Mouse (Mus musculus): ENCODE data around the gene Gpc1. TPM values are rescaled to one million over a fixed set of nuclear protein-coding genes. Genes with fewer than 3 reads are reported as not detected.

The Gpc1 gene
- polyA plus RNA-seq, 1 experiment, result 64.8 TPM

DNA sequence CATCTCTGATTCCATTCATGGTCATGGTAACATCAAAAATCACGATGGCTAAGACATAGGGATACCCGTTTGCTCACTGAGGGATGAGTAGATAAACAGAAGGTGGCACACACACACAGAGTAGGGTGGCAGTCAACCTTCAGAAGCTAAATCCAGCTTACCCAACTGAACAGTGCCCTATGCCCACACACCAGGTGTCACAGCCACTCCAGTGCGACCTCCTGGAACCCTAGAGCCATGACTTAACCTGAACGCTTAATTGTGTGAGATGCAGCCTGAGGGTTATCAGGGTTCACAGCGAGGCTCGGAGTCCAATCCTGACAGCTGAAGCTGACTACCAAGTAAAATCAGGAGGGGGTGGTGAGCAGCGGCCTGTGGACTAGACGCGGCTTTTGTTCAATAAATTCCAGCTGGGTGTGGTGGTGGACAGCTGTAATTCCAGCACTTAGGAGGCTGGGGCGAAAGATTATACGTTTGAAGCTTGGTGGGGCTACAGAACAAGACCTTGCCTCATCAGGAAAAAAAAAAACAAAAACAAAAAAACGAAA is 46.1 kb downstream of the Gpc1 start:
- no peak for DNase-seq (ENCODE audit: extremely low spot score in 1 of 2, low spot score in 1 of 2)

DNA sequence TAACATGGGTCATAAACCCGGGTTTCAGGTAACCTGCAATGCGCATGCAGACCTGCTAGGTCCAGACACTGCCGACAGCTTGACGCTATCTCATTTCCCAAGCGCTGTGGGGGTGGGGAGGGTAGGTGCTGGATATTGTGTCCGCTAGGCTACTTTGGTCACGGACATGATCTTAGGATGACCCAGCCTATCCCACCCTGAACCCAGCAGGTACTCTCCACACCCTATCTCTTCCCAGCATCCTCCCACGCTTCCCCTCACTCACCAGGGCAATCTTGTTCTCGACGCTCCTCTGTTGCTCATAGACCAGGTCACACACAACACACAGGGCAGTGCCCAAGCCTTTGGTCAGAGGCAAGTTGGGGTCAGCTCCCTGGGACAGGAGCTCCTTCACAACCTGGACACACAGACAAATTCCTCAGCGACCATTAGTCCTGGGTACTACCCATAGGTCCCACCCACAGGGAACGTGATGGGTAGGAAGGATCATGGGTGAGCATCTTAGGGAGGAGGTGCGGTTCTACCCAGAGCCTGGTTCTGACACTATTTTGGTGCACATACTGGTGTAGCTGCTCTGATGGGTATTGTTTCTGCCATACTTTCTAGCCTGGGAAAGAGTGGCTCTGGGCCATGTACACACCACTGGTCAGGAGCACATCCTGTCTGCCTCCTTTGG is 46.8 kb downstream of the Gpc1 start:
- no peak for DNase-seq (ENCODE audit: extremely low spot score in 1 of 2, low spot score in 1 of 2)

DNA sequence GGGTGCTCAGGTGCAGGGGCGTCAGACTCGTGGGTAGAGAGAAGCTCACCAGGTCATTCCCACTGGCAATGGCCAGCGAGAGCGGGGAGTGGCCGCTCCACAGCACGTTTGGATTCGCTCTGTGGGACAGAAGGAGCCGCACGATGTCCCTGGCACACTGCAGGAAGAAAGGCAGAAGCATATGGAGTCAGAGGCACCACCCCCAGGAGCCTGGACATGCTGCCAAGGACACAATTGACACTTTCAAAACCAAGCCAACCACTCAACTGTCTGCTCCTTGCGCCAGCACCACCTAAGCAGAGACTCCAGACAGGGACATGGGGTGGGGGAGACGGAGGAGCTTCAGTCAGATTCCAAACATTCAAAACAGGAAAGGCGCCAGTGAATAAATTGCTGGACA is 47.8 kb downstream of the Gpc1 start:
- peak; percentile 55 to 63 for DNase-seq (ENCODE audit: extremely low spot score in 1 of 2, low spot score in 1 of 2)

DNA sequence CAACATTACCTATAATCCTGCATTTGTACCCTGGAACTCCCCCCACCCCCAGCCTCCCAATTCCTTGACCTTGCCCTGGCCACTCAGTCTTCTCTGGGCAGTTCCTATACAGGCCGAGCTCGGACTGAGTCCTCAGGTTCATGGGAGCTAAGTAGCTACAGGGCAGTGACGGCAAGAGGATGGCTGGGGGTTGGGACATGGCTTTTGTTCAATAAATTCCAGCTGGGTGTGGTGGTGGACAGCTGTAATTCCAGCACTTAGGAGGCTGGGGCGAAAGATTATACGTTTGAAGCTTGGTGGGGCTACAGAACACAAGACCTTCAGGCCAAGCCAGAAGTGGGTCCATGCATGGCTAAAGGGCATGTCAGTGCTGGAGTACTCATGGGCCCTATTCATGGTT is 48.7 kb downstream of the Gpc1 start:
- no peak for DNase-seq (ENCODE audit: extremely low spot score in 1 of 2, low spot score in 1 of 2)

DNA sequence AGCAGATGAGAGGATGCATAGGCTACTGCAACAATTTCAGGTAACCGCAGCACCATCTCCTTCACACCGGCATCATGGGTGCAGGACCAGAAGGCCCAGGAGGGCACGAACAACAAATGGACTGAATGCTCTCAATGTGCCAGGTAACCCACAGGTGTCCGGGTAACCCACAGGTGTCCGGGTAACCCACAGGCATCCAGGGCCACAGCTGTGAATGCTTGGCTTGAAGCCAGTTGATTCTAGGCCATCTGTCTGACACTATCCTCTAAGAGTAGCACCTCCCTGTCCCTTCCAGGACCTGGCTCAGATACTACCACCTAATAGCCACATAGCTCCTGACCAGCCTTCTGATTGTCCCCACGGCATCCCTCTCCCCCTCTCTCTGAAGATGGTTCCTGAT is 50.5 kb downstream of the Gpc1 start:
- no peak for DNase-seq (ENCODE audit: extremely low spot score in 1 of 2, low spot score in 1 of 2)

DNA sequence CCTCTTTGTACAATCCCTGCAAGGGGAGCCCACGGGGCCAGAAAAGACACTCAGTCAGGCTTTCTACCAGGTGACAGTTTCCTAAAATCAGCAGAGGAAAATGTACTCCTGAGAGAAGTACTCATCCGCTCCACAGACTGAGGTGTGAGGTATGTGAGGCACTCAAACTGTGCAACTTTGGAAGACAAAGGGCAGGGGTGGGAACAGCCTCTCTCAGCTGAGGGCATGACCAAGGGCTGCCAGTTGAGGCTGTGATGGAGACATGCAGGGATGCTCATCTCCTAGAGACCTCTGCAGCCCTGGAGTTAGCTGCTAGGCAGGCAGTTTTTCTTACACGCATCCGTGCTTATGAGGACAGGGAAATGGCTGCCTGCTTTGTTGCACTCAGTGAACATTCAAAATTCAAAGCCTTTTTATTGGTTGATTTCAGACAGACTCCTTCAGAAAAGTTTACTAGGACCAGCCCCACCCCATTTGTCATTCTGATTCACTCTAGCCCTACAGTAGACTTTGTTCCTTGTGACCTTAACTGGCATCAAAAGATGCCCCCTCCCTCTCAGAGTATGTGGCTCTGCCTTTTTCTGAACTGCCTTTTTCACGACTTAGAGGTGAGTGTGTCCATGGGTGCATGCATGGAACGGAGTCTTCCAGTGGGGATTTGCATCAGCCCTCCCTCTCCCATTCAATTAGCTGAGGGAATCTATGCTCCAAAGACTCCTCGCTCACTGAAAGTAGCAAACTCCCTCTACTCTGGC is 57.6 kb downstream of the Gpc1 start:
- no peak for DNase-seq (ENCODE audit: extremely low spot score in 1 of 2, low spot score in 1 of 2)

DNA sequence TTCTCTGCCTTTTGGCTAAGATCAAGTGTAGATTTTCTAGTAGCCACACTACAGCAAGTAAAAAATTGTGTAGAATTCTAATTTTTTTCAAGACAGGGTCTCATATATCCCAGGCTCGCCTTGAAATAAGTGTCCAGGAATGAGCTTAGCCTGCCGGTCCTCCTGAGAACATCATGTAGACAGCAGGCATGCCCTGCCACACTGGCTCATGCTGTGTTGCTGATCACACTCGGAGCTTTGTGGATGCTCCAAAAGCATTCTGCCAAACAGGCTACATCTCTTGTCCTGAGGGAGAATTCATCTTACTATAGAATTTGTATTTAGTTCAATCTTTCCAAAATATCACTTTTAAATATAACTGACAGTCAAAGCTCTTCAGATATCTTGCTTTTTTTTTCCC is 61.3 kb downstream of the Gpc1 start:
- DNase-seq (ENCODE audit: extremely low spot score in 1 of 2, low spot score in 1 of 2), result no peak

DNA sequence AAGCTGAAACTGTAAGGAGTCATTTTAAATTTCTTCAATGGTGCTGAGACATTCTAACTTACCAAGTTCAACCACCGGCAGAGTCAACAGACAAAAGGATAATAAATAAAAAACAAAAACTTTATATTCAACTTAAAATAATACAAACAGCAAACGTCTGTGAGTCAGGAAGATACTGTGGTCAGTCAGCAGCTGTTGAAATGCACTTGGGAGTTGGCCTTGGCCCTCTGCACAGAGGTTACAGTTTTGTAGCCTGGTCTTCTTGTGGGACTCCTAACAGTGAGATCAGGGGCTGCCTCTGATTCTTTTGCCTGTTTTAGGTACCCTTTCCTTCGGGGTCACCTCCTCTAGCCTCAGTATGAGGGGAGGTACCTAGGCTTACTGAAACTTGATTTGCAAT is 62.5 kb downstream of the Gpc1 start:
- DNase-seq (ENCODE audit: extremely low spot score in 1 of 2, low spot score in 1 of 2), result no peak

DNA sequence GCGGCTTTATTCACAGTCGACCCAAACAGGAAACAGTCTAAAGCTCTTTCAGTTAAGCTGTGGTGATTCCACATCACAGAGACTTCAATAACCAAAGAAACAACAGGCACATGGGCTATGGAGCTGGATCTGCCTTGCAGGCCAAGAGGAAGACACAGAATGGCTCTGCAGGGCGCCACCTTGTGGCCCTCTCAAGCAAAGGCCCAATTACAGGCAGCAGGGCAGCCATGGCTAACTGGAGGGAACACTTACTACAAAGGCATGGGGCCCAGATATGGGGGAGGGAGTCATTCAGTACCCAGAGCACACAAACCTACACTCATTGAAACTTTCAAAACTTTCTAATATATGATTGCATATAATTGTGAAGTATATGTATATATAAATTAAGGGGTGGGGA is 63.6 kb downstream of the Gpc1 start:
- peak in 1 of 2 experiments; percentile 90 for DNase-seq (ENCODE audit: extremely low spot score in 1 of 2, low spot score in 1 of 2)

DNA sequence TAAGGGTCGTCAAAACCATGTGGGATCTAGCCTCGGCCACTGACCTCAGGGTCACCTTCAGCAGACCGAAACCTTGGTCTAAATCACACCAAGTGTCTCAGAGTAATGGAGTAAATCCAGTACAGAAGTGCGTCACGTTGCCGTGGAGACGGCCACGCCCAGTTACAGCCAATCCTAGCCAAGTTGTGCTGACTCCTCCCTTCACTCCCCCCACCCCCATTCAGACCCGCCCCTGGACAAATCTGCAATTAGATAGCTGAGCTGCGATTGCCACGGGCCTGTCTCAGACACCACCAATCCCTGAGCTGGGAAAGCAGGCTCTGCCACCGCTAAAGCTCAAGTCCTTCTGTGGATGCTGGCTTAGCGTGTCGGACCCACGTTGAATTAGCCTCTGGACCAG is 71.3 kb downstream of the Gpc1 start, which contains the start of gene Ankmy1:
TSS of gene Ankmy1 (minus strand) at position 121 of the 400 bp plus-strand sequence.
- peak in 1 of 2 experiments; percentile 72 for DNase-seq (ENCODE audit: extremely low spot score in 1 of 2, low spot score in 1 of 2)

DNA sequence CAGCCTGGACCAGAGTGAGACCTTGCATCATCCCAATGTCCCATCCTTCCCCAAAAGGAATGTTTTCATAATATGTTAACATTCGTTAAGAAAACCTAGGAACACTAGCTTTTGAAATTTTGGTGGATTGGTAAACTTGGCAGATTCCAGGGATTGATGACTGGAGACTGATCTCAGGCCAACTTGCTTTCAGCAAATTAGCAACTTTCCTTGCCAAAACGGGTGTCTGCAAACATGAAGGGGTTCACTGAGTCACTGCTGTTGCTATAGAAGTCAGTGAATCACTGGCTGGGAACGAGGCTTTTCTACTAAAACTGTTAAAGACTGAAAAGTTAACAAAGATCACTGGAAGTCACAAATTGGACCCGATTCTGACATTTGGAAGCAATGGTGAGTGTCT is 72.2 kb downstream of the Gpc1 start:
- DNase-seq (ENCODE audit: extremely low spot score in 1 of 2, low spot score in 1 of 2), result peak in 1 of 2 experiments; percentile 78

DNA sequence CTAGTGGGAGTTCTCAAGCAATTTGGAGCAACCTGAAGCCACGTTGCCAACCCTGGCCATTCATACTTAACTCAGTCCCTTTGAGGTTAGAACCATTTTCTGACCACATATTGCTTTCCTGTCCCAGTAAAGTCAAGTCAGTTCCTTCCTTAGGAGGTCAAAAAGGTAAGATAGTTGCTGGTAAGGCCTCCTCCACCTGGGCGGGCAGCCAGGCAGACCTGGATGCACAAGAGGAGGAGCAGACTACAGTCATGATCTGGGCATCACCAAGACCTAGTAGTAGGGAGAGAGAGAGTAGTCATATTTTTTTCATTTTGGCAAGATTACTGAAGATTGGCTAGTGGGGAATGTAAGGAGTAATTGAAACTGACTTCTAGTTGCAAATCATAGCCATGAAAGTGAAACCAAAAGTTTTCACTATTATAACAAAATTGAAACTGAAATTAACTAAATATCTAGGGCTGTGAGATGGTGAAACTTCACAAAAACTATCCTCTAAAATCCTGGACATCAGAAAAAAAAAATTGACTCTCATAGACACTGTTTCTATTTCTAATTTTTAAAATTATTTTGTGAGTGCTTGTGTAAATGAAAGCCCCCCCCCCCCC is 74.4 kb downstream of the Gpc1 start:
- DNase-seq (ENCODE audit: extremely low spot score in 1 of 2, low spot score in 1 of 2), result no peak

DNA sequence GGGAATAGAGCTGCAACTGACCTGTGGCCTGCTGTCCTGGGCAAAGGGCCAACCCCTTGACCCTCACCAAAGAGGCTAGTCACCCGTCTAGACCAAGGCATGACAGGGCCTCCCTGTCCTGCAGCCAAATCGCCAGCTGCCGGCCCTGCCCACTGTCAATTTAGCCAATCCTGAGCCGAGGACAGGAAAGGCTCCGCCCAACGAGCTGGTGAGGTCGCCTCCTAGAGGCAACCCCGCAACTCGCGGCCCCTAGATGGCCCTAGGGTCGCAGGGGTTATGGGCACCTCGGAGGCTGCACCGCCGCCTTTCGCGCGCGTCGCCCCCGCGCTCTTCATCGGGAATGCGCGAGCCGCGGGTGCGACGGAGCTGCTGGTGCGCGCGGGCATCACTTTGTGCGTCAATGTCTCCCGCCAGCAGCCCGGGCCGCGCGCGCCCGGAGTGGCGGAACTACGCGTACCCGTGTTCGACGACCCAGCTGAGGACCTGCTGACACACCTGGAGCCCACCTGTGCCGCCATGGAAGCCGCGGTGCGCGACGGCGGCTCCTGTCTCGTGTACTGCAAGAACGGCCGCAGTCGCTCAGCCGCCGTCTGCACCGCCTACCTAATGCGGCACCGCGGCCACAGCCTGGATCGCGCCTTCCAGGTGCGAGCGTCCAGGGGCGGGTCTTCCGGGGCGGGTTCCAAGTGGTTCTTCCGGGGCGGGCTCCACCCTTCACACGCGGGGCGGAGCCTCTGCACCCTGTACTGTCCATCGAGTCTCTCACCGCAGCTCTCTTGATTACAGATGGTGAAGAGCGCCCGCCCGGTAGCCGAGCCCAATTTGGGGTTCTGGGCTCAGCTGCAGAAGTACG is 75.6 kb downstream of the Gpc1 start, which contains the start of gene Dusp28:
TSS of gene Dusp28 (plus strand) at position 203 of the 853 bp plus-strand sequence.
- peak; percentile 67 to 85 for DNase-seq (ENCODE audit: extremely low spot score in 1 of 2, low spot score in 1 of 2)

DNA sequence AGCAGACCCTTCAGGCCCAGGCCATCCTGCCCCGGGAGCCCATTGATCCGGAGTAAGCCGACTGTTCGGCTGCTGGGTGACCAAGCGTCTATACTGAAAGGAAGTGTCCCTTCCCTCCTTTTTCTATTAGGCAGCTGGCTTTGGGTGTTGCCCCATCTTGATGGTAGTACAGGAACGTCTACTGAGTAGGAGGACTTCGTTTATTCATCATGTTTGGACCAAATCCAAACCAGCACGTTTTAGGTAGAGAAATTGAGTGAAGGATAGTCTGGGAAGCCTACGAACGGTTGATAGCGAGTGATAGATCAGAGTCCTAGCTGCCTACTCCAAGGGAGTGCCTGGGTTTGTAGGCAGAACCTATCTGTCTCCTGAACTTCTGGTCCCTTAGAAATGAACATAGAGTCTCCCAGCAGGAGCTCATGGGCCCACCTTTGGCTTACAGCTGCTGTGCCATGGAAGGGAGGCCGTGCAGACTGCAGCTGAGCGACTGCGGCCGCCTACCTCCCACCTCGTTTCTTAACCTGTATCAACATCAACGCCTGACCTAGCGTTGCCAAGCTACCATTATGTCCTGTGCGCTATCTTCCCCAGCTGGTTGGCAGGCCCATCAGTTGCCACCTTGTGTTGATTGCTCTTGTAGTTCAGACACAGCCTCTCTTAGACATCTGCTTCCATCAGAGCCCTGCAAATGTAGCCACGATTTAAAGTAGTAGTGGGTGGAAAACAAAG is 76.4 kb downstream of the Gpc1 start:
- no peak for DNase-seq (ENCODE audit: extremely low spot score in 1 of 2, low spot score in 1 of 2)

DNA sequence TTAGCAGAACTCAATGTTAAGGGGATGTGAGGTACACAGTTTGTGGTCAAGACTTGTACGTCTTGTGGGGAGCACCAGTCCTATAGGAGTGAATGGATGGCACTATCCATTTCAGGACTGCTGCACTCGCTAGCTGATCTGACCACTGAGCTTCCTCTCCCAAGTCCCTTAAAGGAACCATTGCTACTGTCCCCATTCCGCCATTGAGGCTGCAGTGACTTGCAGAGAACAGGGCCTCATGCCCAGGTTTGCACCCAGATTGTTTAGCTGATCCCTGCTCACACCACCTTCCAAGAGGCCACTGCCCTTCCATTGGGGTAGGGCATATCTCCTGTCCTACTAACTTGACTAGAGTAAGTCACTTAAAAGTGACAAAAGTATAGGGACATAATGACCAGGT is 77.2 kb downstream of the Gpc1 start:
- no peak for DNase-seq (ENCODE audit: extremely low spot score in 1 of 2, low spot score in 1 of 2)

DNA sequence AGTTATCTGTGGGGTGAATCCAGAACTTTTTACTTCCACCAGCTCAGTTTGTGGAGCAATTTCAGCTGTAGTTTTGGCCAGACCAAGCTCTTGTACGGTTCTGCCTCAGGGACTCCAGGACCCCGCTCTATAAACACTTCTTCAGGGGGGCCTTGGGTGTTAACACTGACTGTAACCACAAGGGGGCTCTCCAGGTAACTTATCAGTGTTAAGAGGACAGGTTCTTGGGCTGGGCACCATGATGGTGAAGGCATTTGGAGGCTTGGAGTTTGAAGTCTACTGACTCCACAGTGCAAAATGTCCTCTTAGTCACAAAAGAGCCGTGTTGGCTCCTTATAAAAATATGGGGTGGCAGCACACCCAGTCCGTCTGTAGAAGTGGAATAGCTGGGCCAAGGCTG is 77.6 kb downstream of the Gpc1 start:
- DNase-seq (ENCODE audit: extremely low spot score in 1 of 2, low spot score in 1 of 2), result no peak
